Mouse (Mus musculus): ENCODE results near the gene Eif6.

Eif6 gene

GRCm38 (mm10) chr2:155825904-155826629 is 658 bp downstream of the Eif6 start:
- no peak for DNase-seq (ENCODE audit: low spot score in 2 of 2)

DNA sequence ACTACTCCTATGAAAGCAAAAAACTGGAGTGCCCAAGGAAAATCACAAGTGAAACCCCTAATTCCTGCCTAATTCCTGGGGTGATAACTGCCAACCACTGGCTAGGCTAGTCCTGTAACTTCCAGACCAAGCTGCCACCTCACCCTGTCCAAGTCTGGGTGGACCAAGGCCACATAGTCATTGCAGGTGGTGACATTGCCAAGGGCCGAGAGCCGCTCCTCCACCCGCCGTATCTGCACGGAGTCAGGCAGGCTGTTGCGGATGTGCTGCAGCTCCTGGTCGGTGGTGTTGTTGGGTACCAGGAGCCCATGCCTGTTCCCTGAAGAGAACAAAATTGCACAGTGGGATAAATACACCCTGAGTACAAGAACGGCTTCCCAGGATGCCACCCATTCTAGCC is 3.0 kb downstream of the Eif6 start:
- DNase-seq (ENCODE audit: low spot score in 2 of 2), result no peak

DNA sequence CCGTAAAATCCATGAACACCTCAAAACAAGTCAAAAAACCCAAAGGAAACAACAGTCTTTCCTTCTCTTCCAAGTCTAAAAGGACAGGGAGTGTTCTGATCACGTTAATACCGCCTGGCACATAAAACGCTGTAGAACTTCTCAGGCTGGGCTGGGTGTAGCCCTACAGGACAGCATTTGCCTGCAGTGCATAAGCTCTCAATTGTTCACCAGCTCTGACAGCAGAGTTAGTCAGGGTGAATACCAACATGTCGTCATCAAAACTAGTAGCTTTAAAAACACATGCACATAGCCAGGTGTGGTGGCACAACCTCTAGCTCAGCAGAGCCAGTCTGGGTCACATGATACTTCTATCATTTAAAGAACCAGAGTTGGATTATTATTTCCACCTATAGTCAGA is 5.9 kb downstream of the Eif6 start:
- DNase-seq (ENCODE audit: low spot score in 2 of 2), result no peak

- DNase-seq (ENCODE audit: low spot score in 2 of 2), result no peak
Observed at GRCm38 (mm10) chr2:155819449-155820251, 7.1 kb downstream of the Eif6 start.

DNA sequence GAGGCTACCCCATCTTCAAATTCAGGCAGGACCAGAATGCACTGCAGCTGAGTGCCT is 7.5 kb downstream of the Eif6 start, which contains the start of gene BC029722:
TSS of gene BC029722 (minus strand) at position 35 of the 57 bp plus-strand sequence.
- no peak for DNase-seq (ENCODE audit: low spot score in 2 of 2)

DNA sequence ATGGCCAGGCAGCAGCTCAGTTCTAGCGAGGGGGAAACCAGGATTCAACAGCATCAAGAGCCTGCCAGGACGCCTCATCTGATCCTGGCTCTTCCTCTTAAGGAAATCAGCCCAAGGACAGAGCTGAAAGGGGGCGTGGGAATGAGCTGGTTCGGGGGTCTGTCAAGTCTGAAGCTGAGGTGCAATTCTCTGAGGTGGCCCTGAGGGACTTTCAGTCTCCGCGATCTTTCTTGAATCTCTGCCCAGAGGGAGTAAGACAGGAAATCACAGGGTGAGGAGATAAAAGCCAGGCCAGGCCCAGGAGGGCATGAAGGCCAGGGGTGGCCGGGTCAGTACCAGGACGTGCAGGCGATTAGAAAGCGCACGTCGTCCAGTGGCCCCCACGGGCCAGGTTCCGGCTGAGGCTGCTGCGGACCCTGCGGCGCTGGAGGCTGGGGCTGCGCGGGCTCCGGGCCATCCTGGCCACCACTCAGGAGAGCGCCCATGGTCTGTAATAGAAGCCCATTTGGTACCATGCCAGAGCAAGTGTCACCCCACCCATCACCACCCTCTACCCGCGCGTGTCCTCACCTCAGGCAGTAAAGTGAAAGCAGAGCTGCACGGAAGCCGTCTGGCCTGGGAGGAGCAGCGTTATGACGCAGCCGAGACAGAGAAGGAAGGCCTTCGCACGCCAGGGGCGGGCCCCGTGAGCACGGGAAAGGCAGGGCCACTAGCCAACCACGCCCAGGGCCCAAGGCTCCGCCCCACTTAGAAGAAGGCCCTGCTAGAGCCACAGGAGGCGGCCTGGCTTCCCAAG is 7.9 kb downstream of the Eif6 start:
- peak; percentile 91 to 94 for DNase-seq (ENCODE audit: low spot score in 2 of 2)

DNA sequence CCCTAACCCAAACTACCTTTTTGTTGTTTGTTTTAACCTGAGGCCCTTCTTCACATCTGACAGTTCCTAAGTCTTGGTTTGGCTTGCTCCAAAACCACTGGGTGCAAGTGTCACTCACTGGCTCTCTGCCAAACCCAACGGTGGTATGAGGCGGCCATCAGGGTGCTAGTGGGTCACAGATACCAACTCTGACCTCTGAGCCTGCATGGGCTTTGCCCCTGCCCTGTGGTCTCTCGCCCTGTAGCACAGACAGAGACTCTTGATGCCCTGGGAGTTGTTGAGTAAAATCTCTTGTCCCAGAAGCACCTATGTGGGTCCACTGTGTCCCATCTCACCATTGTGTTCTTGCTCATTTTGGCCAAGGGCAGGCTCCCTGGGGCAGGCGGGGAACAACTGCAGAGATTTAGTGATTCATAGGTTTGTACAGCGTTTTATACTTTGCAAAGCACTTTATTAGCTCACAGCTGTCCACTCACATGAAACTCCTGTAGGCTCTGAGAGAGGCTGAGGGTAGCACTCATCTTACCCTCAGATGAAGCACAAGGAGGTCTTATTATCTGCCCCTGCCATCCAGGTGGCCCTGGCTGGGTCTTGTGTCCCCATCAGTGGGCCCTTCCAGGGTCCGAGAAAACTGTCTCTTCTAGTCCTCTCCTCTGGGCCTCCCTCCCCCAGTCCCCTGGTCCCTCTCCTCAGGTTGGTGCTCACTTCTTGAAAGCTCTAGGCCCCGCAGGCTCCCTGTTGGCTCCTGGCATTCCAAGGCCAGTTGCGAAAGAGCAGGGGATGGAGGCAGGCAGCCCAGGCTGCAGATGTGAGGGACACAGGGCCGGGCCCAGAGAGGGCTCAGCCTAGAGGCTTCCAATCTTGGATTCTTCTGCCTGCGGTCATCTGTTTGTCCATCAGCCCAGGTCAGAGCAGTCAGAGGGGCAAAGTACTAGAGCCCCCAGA is 9.2 kb downstream of the Eif6 start:
- no peak for DNase-seq (ENCODE audit: low spot score in 2 of 2)

- DNase-seq (ENCODE audit: low spot score in 2 of 2), result no peak
Observed at GRCm38 (mm10) chr2:155816179-155816578, 10.5 kb downstream of the Eif6 start.

DNA sequence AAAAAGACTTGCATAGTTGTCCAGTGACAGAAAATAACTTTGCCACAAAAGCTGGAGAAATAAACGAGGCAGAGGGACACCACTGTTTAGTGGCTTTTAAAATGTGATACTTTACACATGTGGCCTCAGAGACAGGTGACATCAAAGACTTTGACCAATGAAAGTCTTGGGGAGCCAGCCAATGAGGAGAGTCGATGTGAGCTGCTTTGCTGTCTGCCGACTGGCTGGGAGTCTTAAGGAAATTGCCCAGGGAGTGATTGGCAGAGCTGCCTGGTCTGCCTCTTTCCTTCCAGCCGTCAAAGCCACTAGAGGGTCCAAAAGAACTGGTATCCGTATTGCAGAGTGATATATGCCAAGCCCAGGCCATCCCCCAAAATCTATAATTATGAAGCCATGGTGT is 11.9 kb downstream of the Eif6 start:
- no peak for DNase-seq (ENCODE audit: low spot score in 2 of 2)

DNA sequence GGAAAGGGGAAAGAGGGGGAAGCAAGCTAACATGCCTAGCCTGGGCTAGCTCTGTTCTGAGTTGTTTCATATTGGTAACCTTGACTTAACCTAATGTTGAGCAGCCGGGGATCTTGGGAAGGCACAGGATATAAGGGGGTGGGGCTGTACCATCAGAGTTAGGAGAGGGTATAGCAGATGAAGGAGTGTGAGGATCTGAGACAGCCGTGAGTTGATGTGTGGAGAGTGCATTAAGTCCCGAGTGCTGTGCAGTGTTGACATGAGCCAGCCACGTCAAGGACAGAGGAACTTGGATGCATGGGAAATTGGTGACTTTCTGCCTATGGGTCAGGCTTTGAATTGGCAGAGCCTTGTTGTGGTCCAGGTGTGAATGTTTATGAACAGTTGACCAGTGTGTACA is 14.1 kb downstream of the Eif6 start:
- DNase-seq (ENCODE audit: low spot score in 2 of 2), result no peak

DNA sequence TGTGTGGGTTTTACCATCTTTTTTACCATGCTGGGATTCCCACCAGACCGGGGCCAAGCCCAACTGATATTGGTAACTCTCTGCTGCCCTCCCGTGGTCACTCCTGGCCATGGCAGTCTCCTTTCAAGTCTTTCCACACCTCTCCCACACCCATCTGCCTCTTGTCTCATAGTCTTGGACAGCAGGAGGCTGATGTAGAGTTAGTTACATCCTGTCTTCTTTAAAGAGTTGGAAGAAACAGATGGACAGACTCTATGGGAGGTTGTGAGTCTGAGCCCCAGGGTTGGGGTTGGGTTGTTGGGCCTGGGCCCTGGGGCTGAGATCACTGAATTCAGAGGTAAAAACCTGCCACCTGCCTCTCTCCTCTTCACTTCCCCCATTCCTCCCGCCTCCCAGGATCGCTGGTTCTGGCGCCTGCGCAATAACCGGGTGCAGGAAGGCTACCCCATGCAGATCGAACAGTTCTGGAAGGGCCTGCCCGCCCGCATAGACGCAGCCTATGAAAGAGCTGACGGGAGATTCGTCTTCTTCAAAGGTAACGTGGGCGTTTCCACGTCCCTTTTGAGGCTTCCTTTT is 14.8 kb downstream of the Eif6 start:
- peak; percentile 91 to 94 for DNase-seq (ENCODE audit: low spot score in 2 of 2)

GRCm38 (mm10) chr2:155809620-155810019 is 17.1 kb downstream of the Eif6 start:
- DNase-seq (ENCODE audit: low spot score in 2 of 2), result no peak

DNA sequence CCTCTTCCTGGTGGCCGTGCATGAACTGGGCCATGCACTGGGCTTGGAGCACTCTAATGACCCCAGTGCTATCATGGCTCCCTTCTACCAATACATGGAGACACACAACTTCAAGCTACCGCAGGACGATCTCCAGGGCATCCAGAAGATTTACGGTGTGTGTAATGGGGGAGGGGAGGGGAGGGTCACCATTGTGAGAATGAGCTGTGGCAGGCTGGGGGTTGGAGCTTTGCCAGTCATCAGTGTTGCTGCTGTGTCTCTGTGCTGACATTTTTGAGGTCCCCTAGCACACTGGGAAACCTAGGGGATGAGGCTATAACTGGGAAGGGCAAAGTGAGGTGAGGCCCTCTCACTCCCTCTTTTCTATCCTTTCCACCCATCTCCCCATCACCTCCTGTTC is 19.3 kb downstream of the Eif6 start:
- DNase-seq (ENCODE audit: low spot score in 2 of 2), result no peak

DNA sequence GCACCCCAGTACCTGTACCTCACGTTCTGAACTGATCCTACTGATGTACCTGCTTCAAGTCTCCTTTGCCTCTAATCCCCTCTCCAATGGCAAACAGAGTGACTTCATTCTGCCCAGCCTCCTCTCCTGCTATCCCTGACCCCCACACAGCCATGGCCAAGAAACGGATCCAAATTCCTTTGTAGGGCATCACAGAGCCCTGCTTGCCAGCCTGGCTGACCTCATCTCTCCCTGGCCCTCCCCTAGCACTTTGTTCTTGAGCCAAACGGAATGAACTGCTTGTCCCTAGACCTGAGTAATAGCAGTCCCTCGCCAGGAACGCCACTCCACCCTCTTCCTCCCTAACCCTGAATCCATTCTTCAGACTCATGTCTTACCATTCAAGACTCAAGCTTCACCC is 20.2 kb downstream of the Eif6 start:
- DNase-seq (ENCODE audit: low spot score in 2 of 2), result no peak

- DNase-seq (ENCODE audit: low spot score in 2 of 2), result no peak
Observed at GRCm38 (mm10) chr2:155805925-155806255, 20.8 kb downstream of the Eif6 start.

DNA sequence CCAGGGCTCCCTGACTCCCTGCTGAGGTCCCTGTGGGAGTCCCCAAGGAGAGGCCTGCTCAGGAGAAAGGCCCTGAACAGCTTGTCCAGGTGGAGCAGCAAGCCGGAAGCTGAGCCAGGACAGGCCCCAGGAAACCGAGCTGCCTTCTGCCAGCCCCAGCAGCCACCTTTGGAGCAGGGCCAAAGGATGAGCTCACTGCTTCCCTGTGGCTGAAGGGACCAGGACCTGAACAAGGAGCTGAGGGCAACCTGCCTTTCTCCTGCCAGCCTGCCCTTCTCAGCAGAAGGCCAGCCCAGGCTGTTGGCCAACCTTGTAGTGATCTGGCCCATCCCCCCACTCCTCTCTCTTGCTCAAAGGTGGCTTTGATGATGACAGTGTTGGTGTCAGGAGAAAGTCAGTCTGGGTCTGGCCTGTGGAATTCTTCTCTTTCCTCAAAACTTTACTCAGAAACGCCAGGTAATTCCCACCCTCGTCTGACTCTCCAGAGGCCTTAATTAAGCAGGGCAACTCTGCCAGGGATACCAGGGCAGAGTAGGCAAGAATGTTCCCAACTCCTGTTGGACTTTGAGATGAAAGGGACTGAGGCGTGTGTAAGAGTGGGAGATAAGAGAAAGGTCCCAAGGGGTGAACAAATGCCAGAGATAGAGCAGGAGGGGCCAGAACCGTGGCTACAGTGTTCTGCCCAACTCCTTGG is 21.3 kb downstream of the Eif6 start:
- DNase-seq (ENCODE audit: low spot score in 2 of 2), result no peak

- no peak for DNase-seq (ENCODE audit: low spot score in 2 of 2)
Observed at GRCm38 (mm10) chr2:155804053-155804452, 22.7 kb downstream of the Eif6 start.

GRCm38 (mm10) chr2:155802761-155803160 is 24.0 kb downstream of the Eif6 start:
- DNase-seq (ENCODE audit: low spot score in 2 of 2), result no peak

GRCm38 (mm10) chr2:155798613-155799012 is 28.1 kb downstream of the Eif6 start:
- DNase-seq (ENCODE audit: low spot score in 2 of 2), result no peak

- DNase-seq (ENCODE audit: low spot score in 2 of 2), result no peak
Observed at GRCm38 (mm10) chr2:155794674-155795445, 31.9 kb downstream of the Eif6 start.
